Mouse (Mus musculus) ovary, postnatal 10 days (tissue): ENCODE data around the gene A830005F24Rik.
"Not testable (repeated sequence)": the region's sequence is repeated elsewhere in the genome, so short reads cannot be mapped to it uniquely, and the experiment has no call there.

Experiments used
- DNase-seq: peaks from one replicate; pipeline ENCODE4 v3.0.0; 2022; ENCODE audit warnings: low spot score

A830005F24Rik gene

DNA sequence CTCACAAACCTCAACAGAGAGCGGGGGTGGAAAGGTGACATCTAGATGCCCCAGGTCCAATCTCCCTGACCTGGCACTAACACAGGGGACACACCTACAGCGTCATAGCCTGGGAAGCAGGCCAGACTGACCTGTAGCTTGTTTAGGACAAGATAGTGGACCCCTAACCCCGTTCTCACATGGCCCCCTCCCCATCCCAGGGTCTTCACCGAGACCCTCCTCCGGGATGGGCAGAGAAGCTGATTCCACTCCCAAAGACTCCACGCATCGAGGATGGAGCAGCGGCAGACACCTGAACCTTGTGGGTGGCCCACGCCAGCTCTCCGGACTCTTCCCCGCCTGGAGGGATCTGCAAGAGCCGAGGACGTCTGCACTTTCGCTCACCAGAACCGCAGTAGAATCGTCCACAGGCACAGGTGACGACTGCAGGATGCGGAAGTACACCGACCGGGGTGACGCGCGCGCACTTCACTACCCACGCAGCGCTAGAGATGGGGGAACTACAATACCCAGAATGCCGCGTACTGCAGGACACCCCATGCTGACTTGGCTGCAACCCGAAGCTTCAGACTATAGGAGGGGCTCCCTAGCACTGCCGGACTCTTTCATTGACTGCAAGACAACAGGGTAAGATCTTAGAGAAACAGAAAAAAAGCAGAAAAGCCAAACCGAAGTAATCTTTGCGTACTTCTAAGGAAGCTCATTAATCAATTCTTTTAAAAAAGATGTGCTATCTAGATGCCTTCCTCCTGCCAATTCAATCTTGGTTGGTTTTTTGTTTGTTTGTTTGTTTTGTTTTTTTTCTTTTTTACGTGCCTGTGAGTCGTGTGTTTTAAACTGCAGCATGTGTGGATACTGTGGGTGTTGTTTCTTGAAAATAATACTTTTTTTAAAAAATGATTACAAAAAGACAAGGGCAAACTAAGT, at the start of gene A830005F24Rik, which contains the start of gene Zfp169:
Gene A830005F24Rik, plus strand, starts transcription at position 568 of the 927 bp plus-strand sequence.
Gene Zfp169, minus strand, starts transcription at position 449 of the 927 bp plus-strand sequence.
- peak; percentile 37 for DNase-seq

DNA sequence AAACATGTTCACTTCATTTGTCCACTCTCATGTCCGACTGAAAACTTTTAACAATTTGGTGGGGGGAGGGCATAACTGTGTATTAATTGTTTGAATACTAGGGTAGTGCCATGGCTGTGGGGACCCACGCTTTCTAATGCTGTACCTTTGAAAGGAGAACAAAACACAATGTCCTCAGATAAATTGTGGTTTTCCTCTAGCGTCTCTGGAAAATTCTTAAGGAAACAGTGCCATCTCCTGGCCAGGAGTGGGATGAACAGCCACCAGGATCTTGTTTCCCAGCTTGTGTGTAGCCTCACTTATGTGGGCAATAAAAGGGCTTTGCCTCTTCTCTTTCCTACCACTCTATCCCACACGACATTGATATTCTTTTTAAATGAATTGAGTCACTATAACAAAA, 49.2 kb upstream of the A830005F24Rik start:
- peak; percentile 46 for DNase-seq

DNA sequence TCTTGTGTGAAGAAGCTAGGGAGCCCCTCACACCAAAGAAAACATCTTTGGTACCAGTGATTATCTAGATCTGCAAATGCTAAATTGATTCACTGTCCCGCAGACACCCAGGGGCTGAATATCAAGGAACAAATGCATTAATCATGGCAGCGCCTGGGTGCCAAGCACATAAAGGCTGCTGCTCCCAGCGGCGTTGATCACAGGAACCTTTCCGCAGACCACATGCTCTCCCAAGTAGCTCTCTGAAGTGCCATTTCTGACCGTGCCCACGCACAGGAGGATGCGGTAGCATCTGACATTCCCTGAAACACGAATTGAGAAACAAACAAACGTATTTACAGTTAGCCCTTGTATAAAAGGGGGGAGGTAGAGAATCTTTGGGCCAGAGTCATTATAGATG, 47.2 kb upstream of the A830005F24Rik start:
- no peak for DNase-seq

DNA sequence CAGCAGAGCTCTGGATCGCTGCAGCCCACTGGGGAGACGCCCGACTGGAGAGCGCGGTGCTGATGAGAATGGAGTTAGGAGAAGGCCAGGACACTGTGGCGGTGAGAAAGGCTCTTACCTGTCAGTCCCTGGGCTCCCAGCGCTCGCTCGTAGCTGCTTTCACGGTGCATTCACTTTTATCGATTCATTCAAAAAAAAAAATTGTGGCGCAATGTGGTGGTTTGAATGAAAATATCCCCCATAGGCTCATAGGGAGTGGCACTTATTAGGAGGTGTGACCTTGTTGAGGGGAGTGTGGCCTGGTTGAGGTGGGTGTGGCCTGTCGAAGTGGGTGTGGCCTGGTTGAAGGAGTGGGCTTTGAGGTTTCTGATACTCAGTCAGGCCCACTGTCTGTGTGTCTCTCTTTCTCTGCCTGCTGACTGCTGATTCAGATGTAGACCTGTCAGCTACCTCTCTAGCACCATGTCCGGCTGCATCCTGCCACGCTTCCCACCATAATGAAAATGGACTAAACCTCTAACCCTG, 44.7 kb upstream of the A830005F24Rik start:
- no peak for DNase-seq

DNA sequence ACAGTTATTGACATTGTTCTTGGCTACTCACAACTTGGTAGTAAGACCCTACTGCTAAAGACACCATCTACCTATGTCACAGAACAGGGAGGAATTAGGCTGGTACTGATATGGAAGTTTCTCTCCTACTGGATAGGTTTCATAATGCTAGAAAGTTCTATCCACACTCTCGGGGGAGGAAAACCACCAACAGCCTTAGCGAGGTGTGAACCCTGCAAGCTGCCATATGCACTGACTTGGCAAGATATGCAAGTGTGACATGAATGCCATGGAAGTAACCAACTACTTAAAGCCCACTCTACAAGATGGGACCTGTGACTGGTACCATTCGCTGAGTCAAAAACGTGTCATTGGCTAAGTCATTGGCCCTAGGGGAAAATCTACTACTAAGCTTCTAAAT, 29.8 kb upstream of the A830005F24Rik start:
- DNase-seq: no peak

DNA sequence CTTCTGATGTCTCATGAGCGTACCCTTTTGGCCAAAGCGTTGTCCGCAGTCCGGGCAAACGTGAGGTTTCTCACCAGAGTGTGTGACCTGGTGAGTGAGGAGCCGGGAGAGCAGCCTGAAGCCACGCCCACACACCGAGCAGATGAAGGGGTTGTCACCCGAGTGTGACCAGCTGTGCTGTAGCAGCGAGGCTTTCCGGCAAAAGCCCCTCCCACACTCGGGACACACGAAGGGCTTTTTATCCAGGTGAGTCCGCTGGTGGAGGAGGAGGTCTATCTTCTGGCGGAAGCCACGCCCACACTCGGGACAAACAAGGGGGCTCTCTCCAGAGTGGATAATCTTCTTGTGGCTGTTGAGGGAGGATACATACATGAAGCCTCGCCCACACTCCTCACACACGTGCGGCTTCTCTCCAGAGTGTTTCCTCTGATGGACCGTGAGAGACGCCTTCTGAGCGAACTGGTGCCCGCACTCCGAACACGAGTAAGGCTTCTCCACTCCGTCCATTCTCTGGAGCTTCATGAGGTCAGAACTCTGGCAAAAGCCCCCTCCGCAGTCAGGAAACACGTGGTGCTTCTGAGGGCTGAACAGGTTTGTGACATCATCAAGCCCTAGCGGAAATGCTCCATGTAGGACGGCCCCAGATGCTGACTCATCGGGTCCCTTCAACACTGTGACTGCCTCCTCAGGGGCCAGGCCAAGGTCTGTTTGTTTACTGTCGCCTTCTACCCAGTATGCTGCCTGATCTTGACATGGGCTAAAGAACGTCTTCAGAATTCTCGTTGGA, 22.8 kb upstream of the A830005F24Rik start:
- DNase-seq: no peak

DNA sequence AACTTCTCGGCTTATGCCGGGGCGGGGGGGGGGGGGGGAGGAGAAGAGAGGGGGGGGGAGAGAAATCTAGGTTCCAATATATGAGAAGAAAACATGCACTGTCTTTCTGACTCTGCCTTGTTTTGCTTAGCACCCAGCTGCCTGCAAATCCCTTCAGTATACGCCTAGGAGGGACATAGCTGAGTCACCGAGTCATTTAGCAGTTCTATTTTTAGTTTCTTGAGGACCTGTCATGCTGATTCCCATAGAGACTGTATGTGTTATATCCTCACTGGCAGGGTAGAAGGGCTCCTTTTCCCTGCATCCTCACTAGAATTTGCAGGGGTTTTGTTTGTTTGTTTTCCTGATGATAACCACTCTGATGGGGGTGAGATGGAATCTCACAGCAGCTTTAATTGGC, 20.2 kb upstream of the A830005F24Rik start:
- DNase-seq: no peak

DNA sequence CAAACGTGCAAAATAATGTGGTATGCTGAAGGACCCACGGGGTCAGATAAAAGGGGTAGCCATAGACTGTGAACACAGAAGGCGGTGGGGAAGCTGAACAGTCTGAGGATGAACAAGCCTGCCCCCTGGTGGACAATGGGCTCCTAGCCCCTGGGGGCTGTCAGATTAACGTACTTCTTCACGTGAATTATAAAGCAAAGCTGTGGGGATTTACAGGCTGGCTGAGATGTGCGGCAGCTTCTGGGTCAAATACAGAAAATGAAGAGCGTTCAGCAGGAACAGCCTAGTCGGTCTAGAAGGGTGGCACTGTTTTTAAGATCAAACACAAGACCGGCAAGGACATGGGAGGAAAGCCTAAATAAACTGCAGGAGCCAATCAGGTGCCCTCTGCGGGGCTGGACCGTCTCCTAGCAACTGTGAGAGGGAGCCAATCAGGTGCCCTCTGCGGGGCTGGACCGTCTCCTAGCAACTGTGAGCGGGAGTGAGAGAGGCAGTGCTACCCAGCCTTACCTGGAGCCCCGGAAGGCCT, 15.6 kb upstream of the A830005F24Rik start:
- no peak for DNase-seq

DNA sequence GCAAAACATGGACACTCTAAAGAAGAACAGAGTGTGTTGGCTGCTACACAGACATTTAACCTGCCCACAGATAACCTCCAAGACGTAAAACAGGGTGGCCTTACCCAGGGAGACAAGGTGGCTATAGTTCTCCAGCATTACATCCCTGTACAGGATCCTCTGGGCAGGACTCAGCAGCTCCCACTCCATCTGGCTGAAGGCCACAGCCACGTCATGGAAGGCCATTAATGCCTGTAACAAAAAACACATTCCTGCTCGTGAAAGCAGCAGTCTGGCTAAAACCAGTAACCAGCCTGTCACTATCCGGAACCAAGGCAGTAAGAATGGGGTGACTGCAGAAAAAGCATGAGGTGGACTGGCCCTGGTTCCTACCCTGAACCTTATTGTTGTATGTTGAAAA, 14.7 kb upstream of the A830005F24Rik start:
- peak; percentile 31 for DNase-seq

DNA sequence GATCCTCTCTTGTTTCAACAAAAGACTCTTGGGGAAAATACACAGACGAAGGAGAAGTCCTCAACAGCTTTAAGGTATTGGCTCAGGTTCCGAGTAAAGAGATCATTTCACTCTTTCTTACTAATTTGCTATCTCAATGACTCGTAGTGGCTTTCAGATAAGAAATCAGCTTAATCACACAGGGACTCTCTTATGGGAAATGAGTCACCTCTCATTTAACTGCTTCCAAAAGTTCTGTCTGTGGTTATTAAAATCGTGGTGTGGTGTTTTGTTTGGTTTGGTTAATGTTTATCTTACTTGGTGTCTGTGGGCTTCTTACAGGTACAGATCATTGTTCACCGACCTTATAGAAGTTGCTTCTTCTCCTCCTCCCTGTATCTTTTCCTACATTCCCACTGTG, 10.9 kb upstream of the A830005F24Rik start:
- DNase-seq: no peak

DNA sequence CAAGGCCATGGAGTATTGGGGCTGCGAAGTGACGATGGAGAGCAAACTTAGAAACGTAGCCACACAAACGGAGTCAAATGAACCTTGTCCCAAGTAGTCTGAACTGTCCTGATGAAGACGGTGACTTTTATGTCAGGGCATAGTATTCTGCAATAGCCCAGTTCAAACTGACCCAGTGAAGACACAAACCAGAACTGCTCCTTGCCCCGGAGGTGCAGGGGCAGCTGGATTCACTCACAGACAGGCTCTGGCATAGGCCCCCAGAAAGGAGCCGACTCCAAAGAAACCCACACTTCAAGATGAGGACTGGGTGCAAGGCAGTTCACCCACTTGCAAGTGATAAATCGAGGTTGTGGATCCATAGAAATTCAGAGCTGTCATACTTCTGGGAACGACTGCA, 4.7 kb upstream of the A830005F24Rik start:
- DNase-seq: no peak

DNA sequence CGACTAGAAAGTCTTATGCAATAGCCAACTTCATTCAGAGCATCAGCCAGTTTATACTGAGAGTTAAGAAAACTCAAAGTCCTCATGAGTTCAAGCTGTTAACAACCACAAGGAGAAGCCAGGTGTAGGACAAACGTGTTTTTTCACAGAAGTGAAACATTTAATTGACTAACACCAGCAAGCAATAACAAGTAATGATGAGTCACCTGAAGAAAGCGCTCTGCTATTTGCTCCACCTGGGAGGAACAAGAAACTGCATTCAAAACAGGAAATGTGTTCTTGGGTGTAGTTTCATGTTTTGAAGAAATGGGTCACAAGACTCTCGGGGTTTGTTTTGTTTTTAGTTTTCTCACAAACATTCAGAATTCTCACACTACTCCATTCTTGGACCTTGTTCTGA, 2.5 kb downstream of the A830005F24Rik start:
- DNase-seq: no peak

DNA sequence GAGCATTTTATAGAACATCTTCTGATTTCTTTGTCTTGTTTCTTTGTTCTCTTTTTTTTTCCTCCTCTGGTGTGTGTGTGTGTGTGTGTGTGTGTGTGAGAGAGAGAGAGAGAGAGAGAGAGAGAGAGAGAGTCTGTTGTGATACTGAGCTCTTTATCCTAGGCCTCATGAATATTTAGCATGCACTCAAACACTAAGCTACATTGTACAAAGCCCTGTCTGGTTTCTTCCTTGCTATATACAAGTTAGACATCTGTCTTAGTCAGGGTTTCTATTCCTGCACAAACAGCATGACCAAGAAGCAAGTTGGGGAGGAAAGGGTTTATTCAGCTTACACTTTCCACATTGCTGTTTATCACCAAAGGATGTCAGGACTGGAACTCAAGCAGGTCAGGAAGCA, 5.8 kb downstream of the A830005F24Rik start:
- DNase-seq: not testable (repeated sequence)

DNA sequence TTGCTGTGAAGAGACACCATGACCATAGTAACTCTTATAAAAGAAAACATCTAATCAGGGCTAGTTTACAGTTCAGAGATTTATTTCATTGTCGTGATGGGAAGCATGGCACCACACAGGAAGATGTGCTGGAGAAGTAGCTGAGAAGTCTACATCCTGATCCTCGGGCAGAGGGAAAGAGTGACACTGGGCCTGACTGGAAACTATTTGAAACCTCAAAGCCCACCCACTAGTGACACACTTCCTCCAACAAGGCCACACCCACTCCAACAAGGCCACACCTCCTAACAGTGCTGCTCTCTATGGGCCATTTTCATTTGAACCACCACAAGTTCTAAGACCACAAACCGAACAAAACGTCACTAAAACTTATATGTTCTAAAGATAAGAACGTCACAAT, 12.4 kb downstream of the A830005F24Rik start:
- DNase-seq: no peak

DNA sequence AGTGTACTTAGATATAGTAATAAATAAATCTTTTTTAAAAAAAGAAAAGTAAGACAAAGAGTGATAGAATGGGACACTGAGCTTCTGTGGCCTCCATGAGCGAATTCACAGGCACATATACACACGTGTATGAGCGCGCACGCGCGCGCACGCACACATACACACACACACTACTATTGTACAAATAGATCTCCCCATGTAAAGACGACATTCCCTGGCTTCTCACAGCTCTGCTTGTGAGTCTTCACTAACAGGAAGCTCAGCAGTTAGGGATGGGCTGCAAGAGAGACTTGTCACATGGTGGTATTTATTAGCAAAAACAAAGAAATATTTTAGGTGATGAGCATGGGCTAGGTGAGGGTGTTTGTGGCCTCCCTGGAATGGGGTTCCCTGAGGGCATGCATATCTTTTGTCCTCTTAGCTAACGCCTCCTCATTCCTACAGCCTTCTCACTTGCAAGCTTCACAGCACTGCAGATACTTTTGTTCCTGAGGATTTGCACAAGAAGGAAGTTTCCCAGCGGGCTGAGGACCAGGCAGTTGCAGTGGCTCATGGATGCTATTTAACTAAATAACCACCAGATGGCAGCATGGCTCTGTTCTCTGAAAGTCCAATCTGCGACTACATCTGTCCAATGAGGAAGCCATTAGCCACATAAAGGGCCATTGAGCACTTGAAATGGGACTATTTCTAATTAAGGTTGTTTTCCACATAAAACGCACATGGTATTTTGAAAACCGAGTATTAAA, 14.9 kb downstream of the A830005F24Rik start:
- DNase-seq: no peak

DNA sequence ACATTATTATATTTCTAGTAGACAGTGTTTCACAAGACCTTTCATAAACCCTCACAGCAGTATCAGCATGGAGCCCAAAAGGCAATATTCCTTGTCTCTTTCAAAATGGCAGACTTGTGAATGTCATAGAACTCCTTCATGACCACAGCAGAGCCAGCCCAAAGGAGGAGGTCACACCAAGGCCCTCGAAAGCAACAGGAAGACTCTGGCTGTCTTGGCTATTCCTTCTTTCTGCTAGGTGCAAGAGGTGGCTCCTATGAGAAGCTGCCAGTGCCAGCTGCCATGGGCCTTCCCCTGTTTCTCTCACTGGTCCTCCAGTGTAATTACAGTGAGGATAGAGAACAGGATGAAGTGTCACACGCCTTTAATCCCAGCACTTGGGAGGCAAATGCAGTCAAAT, 15.7 kb downstream of the A830005F24Rik start:
- no peak for DNase-seq

DNA sequence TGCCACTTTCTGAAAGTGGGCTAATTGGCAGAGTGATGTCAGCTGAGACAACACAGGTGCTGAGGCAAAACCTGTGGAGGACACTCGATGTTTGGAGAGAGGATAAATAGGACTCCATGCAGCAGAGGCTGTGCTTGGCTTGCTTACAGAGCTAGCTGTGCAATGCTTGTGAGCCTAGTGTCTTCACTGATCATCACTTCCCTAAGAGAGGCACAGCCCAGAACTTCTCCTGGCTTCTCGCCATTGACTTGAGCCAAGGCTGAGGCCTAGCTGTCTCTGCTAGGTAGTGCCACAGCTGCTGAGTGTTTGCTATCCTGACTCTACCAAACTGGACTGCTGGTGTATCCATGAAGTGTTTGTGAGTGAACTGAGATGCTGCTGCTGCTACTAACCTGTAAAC, 17.3 kb downstream of the A830005F24Rik start:
- peak; percentile 21 for DNase-seq

DNA sequence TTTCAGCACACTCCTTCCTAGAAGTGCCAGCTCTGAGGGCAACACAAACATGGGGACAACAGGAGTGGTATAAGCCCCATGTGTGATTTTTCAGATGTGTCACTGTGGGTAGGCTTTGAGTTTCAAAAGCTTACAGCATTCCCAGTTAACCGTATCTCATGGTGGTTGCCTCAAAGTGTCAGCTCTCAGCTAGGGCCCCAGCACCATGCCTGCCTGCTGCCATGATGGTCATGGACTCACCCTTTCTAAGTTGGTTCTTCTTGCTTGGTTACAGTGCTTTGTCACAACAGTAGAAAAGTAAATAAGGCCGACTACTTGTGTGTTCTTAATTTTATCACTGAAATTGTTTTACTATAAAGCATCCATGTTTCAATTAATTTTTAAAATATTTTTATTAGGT, 18.1 kb downstream of the A830005F24Rik start:
- no peak for DNase-seq

DNA sequence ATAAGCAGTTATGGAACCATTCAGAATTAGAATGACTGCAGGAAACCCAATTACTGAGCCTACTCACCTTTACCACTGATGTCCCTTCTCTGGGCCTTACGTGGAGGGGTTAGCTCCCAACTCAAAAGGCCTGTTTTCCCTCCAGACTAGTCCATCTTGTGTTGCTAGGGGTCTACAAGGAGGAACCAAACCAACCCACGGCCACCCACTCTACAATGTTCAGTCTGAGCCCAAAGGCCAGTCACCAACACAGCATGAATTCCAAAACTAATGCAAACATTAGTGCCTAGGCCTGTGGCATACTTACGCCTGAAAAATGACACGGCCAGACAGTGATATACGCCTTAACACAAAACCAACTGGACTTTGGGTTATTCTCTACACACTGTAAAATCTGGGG, 20.1 kb downstream of the A830005F24Rik start:
- DNase-seq: no peak

DNA sequence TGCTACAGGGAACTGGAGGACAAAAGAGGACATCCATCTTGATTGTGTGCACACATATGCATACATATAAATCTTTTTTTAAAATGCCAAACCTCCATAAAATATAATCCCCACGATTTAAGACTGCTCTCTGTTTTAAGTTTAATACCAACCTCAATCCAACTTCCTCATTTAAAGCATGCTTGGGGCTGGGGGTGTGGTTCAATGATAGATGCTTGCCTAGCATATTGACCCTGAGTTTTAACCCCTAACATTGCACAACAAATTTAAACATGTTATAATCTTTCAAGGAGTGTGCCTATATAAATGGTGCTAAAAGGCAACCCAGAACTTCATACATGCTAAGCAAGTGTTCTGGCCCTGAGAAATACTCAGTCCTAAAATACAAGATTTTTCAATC, 27.1 kb downstream of the A830005F24Rik start:
- DNase-seq: no peak

DNA sequence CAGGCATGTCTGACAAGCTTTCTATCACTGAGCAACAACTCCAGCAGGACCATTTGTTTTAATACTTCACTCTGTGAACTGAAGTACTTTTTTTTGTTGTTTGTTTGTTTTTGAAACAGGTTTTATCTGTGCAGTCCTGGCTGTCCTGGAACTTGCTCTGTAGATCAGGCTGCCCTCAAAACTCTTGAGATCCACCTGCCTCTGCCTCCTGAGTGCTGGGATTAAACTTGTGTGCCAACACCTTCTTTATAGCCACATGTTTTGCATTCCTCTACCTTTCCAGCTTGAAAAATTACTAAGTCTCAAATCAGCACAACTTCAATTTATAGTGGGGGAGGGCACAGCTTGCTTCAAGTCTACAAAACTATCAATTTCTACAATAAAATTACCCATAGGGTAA, 31.0 kb downstream of the A830005F24Rik start:
- no peak for DNase-seq

DNA sequence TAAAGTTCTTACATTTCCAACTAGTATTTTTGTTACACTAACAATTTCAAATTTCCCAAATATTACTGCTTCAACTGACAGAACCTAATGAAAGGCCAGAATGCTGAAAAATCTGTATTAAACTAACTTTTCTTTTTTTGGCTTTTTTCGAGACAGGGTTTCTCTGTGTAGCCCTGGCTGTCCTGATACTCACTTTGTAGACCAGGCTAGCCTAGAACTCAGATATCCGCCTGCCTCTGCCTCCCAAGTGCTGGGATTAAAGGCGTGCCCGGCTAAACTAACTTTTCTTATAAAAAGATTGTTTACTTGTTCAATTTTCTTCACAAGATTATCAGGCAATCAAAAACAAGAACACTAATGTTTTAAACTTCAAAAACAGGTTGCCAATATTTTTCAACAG, 31.5 kb downstream of the A830005F24Rik start:
- DNase-seq: no peak
